Mouse (Mus musculus) liver, embryonic 14.5 days (tissue): ENCODE results near the gene Efnb3.

Experiments
- CTCF ChIP-seq: IDR thresholded peaks from 2 replicates; pipeline ENCODE4 v1.5.1; 2016; ENCODE audit warnings: antibody characterized with exemption, low read depth, control low read depth
- EP300 ChIP-seq: IDR thresholded peaks from 2 replicates; pipeline ENCODE4 v1.6.1; 2016; ENCODE audit warnings: antibody characterized with exemption, low read depth

DNA sequence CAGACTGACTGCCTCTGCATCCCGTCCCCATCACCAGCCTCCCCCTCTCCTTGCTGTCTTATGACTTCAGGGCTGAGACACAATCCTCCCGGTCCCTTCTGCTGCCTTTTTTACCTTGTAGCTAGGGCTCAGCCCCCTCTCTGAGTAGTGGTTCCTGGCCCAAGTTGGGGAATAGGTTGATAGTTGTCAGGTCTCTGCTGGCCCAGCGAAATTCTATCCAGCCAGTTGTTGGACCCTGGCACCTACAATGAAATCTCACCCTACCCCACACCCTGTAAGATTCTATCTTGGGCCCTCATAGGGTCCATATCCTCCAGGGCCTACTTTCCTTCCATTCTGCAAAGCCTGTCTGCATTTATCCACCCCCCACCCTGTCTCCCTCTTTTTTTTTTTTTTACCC is 31.4 kb upstream of the Efnb3 start:
- no peak for TF ChIP-seq CTCF
- TF ChIP-seq EP300 = no peak
